Mouse (Mus musculus) bone marrow, adult 2 months (tissue): ENCODE data around the gene Cacna1e.

ENCODE experiments used
- CTCF ChIP-seq: fragments of 200-500 bp; IDR thresholded peaks from 2 replicates; pipeline ENCODE4 v1.5.1; 2011; ENCODE audit warnings: low read length, control low read depth; ENCODE audit not compliant: control insufficient read depth, insufficient read depth
- POLR2A ChIP-seq: fragments of 200-500 bp; IDR thresholded peaks from 2 replicates; pipeline ENCODE4 v1.6.1; 2011; ENCODE audit warnings: low read depth, mild to moderate bottlenecking, control low read depth, low read length, borderline replicate concordance; ENCODE audit not compliant: control insufficient read depth

- TF ChIP-seq POLR2A (no peak), CTCF (no peak)
These were observed 417.0 kb downstream of the Cacna1e start for GRCm38 (mm10) chr1:154467265-154467664.
